Mouse (Mus musculus) CH12.LX (cell line): ENCODE measurements around the gene Clcn2. TPM values are rescaled to one million over a fixed set of nuclear protein-coding genes. Genes with fewer than 3 reads are reported as not detected.

ENCODE experiments used
- DNase-seq: peaks from one replicate; pipeline ENCODE4 v3.0.0-alpha.2; 2013; ENCODE audit errors: extremely low read depth
- H3K27ac ChIP-seq: 2 replicates; pipeline ENCODE4 v1.5.1; 2012; ENCODE audit warnings: low read depth, mild to moderate bottlenecking, control low read depth, moderate library complexity; ENCODE audit not compliant: insufficient read depth
- H3K27me3 ChIP-seq: replicated peaks from 2 replicates; pipeline ENCODE3; 2012; ENCODE audit warnings: inconsistent platforms
- H3K36me3 ChIP-seq, 2 experiments: replicated peaks in 1 of 2; 2 replicates each; pipeline versions ENCODE3 to v1.6.1; 2012; ENCODE audit warnings: inconsistent platforms in 1 of 2, low read length in 1 of 2, mild to moderate bottlenecking in 1 of 2, mixed read lengths in 1 of 2, moderate library complexity in 1 of 2; ENCODE audit not compliant: control insufficient read depth in 1 of 2, insufficient read depth in 1 of 2
- H3K4me1 ChIP-seq, 2 experiments: 2 replicates each; pipeline ENCODE4 v1.6.1; 2012; ENCODE audit warnings: inconsistent platforms in 1 of 2, moderate library complexity in 1 of 2; ENCODE audit not compliant: insufficient read depth in 2 of 2, control insufficient read depth in 1 of 2
- H3K4me2 ChIP-seq: 2 replicates; pipeline ENCODE4 v1.6.1; 2012; ENCODE audit warnings: low read depth, mild to moderate bottlenecking, control low read depth; ENCODE audit not compliant: poor library complexity, insufficient read depth, severe bottlenecking
- H3K4me3 ChIP-seq, 3 experiments: fragments of 150-350 bp in 1 of 3; sonication (generic) in 1 of 3; replicated peaks in 1 of 3; 2 replicates each; pipeline versions ENCODE3 to v1.5.1; 2011 to 2012; ENCODE audit warnings: low read depth in 2 of 3, low read length in 2 of 3, mild to moderate bottlenecking in 2 of 3, moderate library complexity in 2 of 3, control low read depth in 1 of 3, improper control_type of control experiment in 1 of 3, inconsistent platforms in 1 of 3, mixed read lengths in 1 of 3; ENCODE audit not compliant: poor library complexity in 1 of 3
- H3K79me2 ChIP-seq: replicated peaks from 2 replicates; pipeline ENCODE4 v1.6.1; 2012; ENCODE audit warnings: mild to moderate bottlenecking, moderate library complexity; ENCODE audit not compliant: control insufficient read depth, poor library complexity, insufficient read depth, severe bottlenecking; ENCODE audit errors: extremely low read depth
- H3K9ac ChIP-seq: 2 replicates; pipeline ENCODE4 v1.6.1; 2012; ENCODE audit warnings: low read depth, mild to moderate bottlenecking, control low read depth, moderate library complexity; ENCODE audit not compliant: insufficient read depth
- H3K9me3 ChIP-seq: replicated peaks from 2 replicates; pipeline ENCODE3; 2012; ENCODE audit warnings: low read length, inconsistent platforms, mixed read lengths
- CHD2 ChIP-seq: IDR thresholded peaks from 2 replicates; pipeline ENCODE4 v1.6.1; 2011; ENCODE audit warnings: low read length, improper control_type of control experiment
- EP300 ChIP-seq: IDR thresholded peaks from 2 replicates; pipeline ENCODE4 v1.6.1; 2011; ENCODE audit warnings: low read length, improper control_type of control experiment
- HCFC1 ChIP-seq: IDR thresholded peaks from 2 replicates; pipeline ENCODE4 v1.6.1; 2012; ENCODE audit warnings: low read depth, mild to moderate bottlenecking, inconsistent platforms, low read length, improper control_type of control experiment
- IRF4 ChIP-seq: IDR thresholded peaks from 2 replicates; pipeline ENCODE4 v1.6.1; 2014; ENCODE audit warnings: low read depth, mild to moderate bottlenecking, inconsistent platforms, low read length, improper control_type of control experiment
- JUN ChIP-seq: IDR thresholded peaks from 2 replicates; pipeline ENCODE4 v1.6.1; 2011; ENCODE audit warnings: low read depth, mild to moderate bottlenecking, low read length, improper control_type of control experiment, moderate library complexity; ENCODE audit not compliant: insufficient read depth
- MAFK ChIP-seq: IDR thresholded peaks from 2 replicates; pipeline ENCODE4 v1.6.1; 2011; ENCODE audit warnings: low read length, improper control_type of control experiment; ENCODE audit not compliant: insufficient replicate concordance
- MAX ChIP-seq: IDR thresholded peaks from 2 replicates; pipeline ENCODE4 v1.6.1; 2011; ENCODE audit warnings: low read length, improper control_type of control experiment
- MAZ ChIP-seq: IDR thresholded peaks from 2 replicates; pipeline ENCODE4 v1.6.1; 2012; ENCODE audit warnings: low read depth, mild to moderate bottlenecking, inconsistent platforms, low read length, improper control_type of control experiment, moderate library complexity
- MEF2A ChIP-seq: IDR thresholded peaks from 2 replicates; pipeline ENCODE4 v1.6.1; 2014; ENCODE audit warnings: low read depth, mild to moderate bottlenecking, inconsistent platforms, low read length, improper control_type of control experiment, borderline replicate concordance
- MYC ChIP-seq: IDR thresholded peaks from 2 replicates; pipeline ENCODE4 v1.6.1; 2011; ENCODE audit warnings: low read depth, mild to moderate bottlenecking, improper control_type of control experiment, low read length
- NRF1 ChIP-seq: IDR thresholded peaks from 2 replicates; pipeline ENCODE4 v1.6.1; 2014; ENCODE audit warnings: low read depth, mild to moderate bottlenecking, inconsistent platforms, low read length, improper control_type of control experiment, moderate library complexity
- PAX5 ChIP-seq: IDR thresholded peaks from 2 replicates; pipeline ENCODE4 v1.6.1; 2012; ENCODE audit warnings: low read length, inconsistent platforms, mixed read lengths
- POLR2A ChIP-seq: IDR thresholded peaks from 2 replicates; pipeline ENCODE4 v1.6.1; 2011; ENCODE audit warnings: low read depth, mild to moderate bottlenecking, improper control_type of control experiment, low read length
- POLR2AphosphoS2 ChIP-seq: IDR thresholded peaks from 2 replicates; pipeline ENCODE4 v1.6.1; 2011; ENCODE audit warnings: low read depth, low read length, improper control_type of control experiment
- RAD21 ChIP-seq: IDR thresholded peaks from 2 replicates; pipeline ENCODE4 v1.6.1; 2011; ENCODE audit warnings: low read depth, mild to moderate bottlenecking, low read length, improper control_type of control experiment, moderate library complexity
- SIN3A ChIP-seq: IDR thresholded peaks from 2 replicates; pipeline ENCODE4 v1.6.1; 2012; ENCODE audit warnings: low read length, improper control_type of control experiment, inconsistent platforms
- SMC3 ChIP-seq: IDR thresholded peaks from 2 replicates; pipeline ENCODE4 v1.6.1; 2011; ENCODE audit warnings: low read depth, low read length, improper control_type of control experiment
- TBP ChIP-seq: conservative IDR thresholded peaks from 2 replicates; pipeline ENCODE4 v1.6.1; 2011; ENCODE audit warnings: low read depth, low read length, improper control_type of control experiment
- TCF12 ChIP-seq: IDR thresholded peaks from 2 replicates; pipeline ENCODE4 v1.6.1; 2014; ENCODE audit warnings: low read depth, mild to moderate bottlenecking, inconsistent platforms, low read length, improper control_type of control experiment
- USF1 ChIP-seq: IDR thresholded peaks from 2 replicates; pipeline ENCODE4 v1.6.1; 2014; ENCODE audit warnings: low read depth, mild to moderate bottlenecking, inconsistent platforms, low read length, improper control_type of control experiment
- USF2 ChIP-seq: conservative IDR thresholded peaks from 2 replicates; pipeline ENCODE4 v1.6.1; 2011; ENCODE audit warnings: low read depth, low read length, improper control_type of control experiment
- ZKSCAN1 ChIP-seq: IDR thresholded peaks from 2 replicates; pipeline ENCODE4 v1.6.1; 2012; ENCODE audit warnings: low read depth, inconsistent platforms, low read length, improper control_type of control experiment, borderline replicate concordance
- dilution Hi-C: fragments of 300-500 bp; cut with MboI; formaldehyde crosslinking; loops from 2 replicates; pipeline ENCODE4 v1.14.3; 2020; ENCODE audit warnings: low sequenced_read_pairs; ENCODE audit not compliant: extremely low pct_unique_long_range_greater_than_20kb, extremely low pct_ligation_motif_present
- in situ Hi-C: fragments of 300-500 bp; cut with MboI; formaldehyde crosslinking; loops from 3 replicates; pipeline ENCODE4 v1.14.3; 2019; ENCODE audit warnings: low sequenced_read_pairs, low pct_ligation_motif_present, low pct_unique_long_range_greater_than_20kb, mixed read lengths
- polyA plus RNA-seq: library from polyadenylated mRNA; unstranded; fragments of >175 nt; gene quantifications from 2 replicates; pipeline ENCODE4 v1.2.1, GENCODE M21; 2012; ENCODE audit warnings: low read depth; ENCODE audit not compliant: insufficient read length
- total RNA-seq, 2 experiments: library from RNA; depleted of rRNA; stranded (reverse); fragments of 300-350 nt in 1 of 2; fragments of >200 nt in 1 of 2; gene quantifications; 2 replicates each; pipeline ENCODE4 v1.2.3; 2012 to 2014

The Clcn2 gene
- total and polyA plus RNA-seq, 3 experiments, result 1.2 to 4.5 (median 4.1) TPM

DNA sequence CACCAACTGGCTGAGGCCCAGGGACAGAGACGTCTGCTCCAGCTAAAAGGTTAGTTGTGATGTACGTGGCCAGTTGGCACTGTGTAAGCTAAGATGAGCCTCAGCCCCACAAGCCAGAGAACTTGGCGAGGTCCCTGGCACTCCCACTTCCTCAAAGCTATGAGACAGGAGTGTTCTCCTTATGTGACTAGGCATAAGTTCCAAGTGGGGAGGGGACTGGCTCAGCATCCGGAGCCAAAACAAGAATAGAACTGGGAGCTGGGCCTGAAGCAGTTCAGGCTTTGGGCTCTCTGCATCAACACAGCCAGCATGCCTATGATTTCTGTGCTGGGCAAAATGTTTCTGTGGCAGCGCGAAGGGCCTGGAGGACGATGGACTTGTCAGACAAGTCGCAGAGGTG, 22.8 kb downstream of the Clcn2 start:
- peaks cover 0 to 35% of the 10 kb centered on the region in 2 experiments; a peak in 2 of 4 replicates for H3K4me1 ChIP-seq
- no peaks in the 10 kb centered on the region for H3K9me3 ChIP-seq
- in situ Hi-C loops (no loop called here), dilution Hi-C loops (no loop called here)
- no peak overlapping the region for H3K27ac ChIP-seq
- TF ChIP-seq ZKSCAN1 (no peak), RAD21 (no peak), MYC (no peak), TCF12 (no peak), TBP (no peak), IRF4 (no peak), MAX (no peak), MEF2A (no peak), USF1 (no peak), JUN (no peak), MAFK (no peak), CHD2 (no peak), NRF1 (no peak), HCFC1 (no peak), SMC3 (no peak), SIN3A (no peak)
- H3K79me2 ChIP-seq, result no peaks in the 10 kb centered on the region
- H3K4me2 ChIP-seq, result no peak overlapping the region
- H3K36me3 ChIP-seq, result peaks cover 23 to 60% of the 10 kb centered on the region in 2 experiments
- no peak overlapping the region for H3K4me3 ChIP-seq
- no peaks in the 10 kb centered on the region for H3K27me3 ChIP-seq
- no peak overlapping the region for H3K9ac ChIP-seq
- DNase-seq, result no peak

DNA sequence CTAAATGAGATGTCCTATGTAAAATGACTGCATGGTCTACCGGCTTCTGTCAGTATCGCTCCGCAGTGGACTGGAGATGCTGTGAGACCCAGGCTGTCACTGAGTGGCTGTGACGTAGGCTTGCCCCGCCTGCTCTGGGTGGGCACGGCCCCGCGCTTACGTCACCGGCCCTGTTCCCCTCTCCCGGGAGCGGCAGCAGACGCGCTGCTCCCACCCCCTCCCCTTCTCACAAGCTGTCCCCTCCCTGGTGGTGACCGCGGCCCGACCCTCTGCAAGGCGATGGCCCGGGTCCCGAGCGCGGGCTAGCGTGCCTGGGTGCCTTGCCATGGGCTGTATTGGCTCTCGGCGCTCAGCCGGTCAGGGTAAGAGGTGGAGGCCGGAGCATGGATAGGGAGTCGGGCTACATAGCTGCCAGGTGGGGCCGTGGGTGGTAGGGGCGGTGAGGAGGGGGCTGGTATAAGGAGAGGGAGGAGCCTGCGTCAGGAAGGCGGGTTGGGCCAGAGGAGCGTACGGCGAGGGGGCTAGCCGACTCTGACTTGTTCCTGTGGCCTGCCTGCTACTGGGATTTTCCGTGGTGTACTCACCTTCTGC, 24.3 kb downstream of the Clcn2 start, which contains the start of gene Fam131a:
Fam131a (plus strand) TSS at position 131 of the 591 bp plus-strand sequence.
- no peak within 1 kb of the TSS for H3K9ac ChIP-seq
- DNase-seq, result peak; percentile 73
- TF ChIP-seq USF2, result no peak
- no peak for TF ChIP-seq NRF1
- no peak for TF ChIP-seq EP300
- no peak for TF ChIP-seq MAZ
- peak; percentile 54; the same call in 1 of the 2 replicates for TF ChIP-seq POLR2A
- no peak for TF ChIP-seq TCF12
- TF ChIP-seq ZKSCAN1, result no peak
- no peak; the same call in 1 of the 2 replicates for TF ChIP-seq POLR2AphosphoS2
- TF ChIP-seq PAX5, result no peak
- TF ChIP-seq, all 38 proteins: peak for 1
- Histone ChIP-seq H3K9me3 (no peaks in the 10 kb centered on the region), H3K36me3 (peaks cover 39 to 63% of the 10 kb centered on the region in 2 experiments), H3K27ac (no peak within 1 kb of the TSS), H3K4me1 (peaks cover 0 to 33% of the 10 kb centered on the region in 2 experiments; a peak in 2 of 4 replicates), H3K4me2 (no peak within 1 kb of the TSS), H3K27me3 (no peaks in the 10 kb centered on the region), H3K4me3 (peak within 1 kb of the TSS; percentile 26 to 48 (median 31)), H3K79me2 (no peaks in the 10 kb centered on the region)
- in situ Hi-C loops, result no loop called here
- dilution Hi-C loops, result no loop called here
